Mouse (Mus musculus) lung, postnatal 10 days (tissue): ENCODE results near the gene Foxred2.

Experiments used
- DNase-seq: peaks from one replicate; pipeline ENCODE4 v3.0.0; 2021

Foxred2 gene

GRCm38 (mm10) chr15:77945711-77946110 lies 10.8 kb downstream of the Foxred2 start:
- peak; percentile 42 for DNase-seq

- no peak for DNase-seq
These were observed 15.0 kb downstream of the Foxred2 start for GRCm38 (mm10) chr15:77941563-77941962.

- DNase-seq: no peak
These were observed 18.0 kb downstream of the Foxred2 start for GRCm38 (mm10) chr15:77938516-77938915.

- no peak for DNase-seq
These were observed 20.7 kb downstream of the Foxred2 start for GRCm38 (mm10) chr15:77935673-77936375.

- no peak for DNase-seq
These were observed 21.6 kb downstream of the Foxred2 start for GRCm38 (mm10) chr15:77934968-77935367.

- no peak for DNase-seq
These were observed 22.2 kb downstream of the Foxred2 start for GRCm38 (mm10) chr15:77934326-77934725.

- DNase-seq: peak; percentile 99
These were observed 22.8 kb downstream of the Foxred2 start for GRCm38 (mm10) chr15:77933770-77934169.

- DNase-seq: no peak
These were observed 23.3 kb downstream of the Foxred2 start for GRCm38 (mm10) chr15:77933222-77933621.

GRCm38 (mm10) chr15:77931689-77932016 lies 24.9 kb downstream of the Foxred2 start:
- DNase-seq: no peak

GRCm38 (mm10) chr15:77930986-77931688 lies 25.4 kb downstream of the Foxred2 start:
- DNase-seq: no peak

GRCm38 (mm10) chr15:77929804-77930203 lies 26.7 kb downstream of the Foxred2 start:
- no peak for DNase-seq

- DNase-seq: peak; percentile 99
These were observed 27.7 kb downstream of the Foxred2 start, which contains the start of gene Txn2 for GRCm38 (mm10) chr15:77928673-77929331. Gene Txn2 (minus strand): TSS chr15:77929006.

GRCm38 (mm10) chr15:77928091-77928490 lies 28.4 kb downstream of the Foxred2 start:
- DNase-seq: no peak

- no peak for DNase-seq
These were observed 29.6 kb downstream of the Foxred2 start for GRCm38 (mm10) chr15:77926921-77927320.

- DNase-seq: no peak
These were observed 31.3 kb downstream of the Foxred2 start for GRCm38 (mm10) chr15:77925195-77925594.

GRCm38 (mm10) chr15:77923267-77924035 lies 33.1 kb downstream of the Foxred2 start:
- no peak for DNase-seq

- no peak for DNase-seq
These were observed 33.8 kb downstream of the Foxred2 start for GRCm38 (mm10) chr15:77922710-77923109.

- DNase-seq: no peak
These were observed 34.9 kb downstream of the Foxred2 start for GRCm38 (mm10) chr15:77921636-77922035.

GRCm38 (mm10) chr15:77920511-77921462 lies 35.7 kb downstream of the Foxred2 start:
- peak; percentile 68 for DNase-seq

- no peak for DNase-seq
These were observed 37.1 kb downstream of the Foxred2 start for GRCm38 (mm10) chr15:77919441-77919840.

GRCm38 (mm10) chr15:77916851-77917544 lies 39.5 kb downstream of the Foxred2 start:
- peak; percentile 96 for DNase-seq
